Mouse (Mus musculus) cerebellum, adult 2 months (tissue): ENCODE data around the gene Gm10964. TPM values are rescaled to one million over a fixed set of nuclear protein-coding genes. Genes with fewer than 3 reads are reported as not detected.

ENCODE experiments used
- DNase-seq, 2 experiments: peaks; one replicate each; pipeline ENCODE4 v3.0.0; 2021
- H3K27ac ChIP-seq: fragments of 200-500 bp; 2 replicates; pipeline ENCODE4 v1.5.1; 2012; ENCODE audit warnings: low read length, control low read depth, inconsistent platforms; ENCODE audit not compliant: insufficient read depth
- H3K27me3 ChIP-seq: fragments of 200-500 bp; 2 replicates; pipeline ENCODE4 v1.6.1; 2012; ENCODE audit warnings: inconsistent platforms, mild to moderate bottlenecking, low read length, moderate library complexity; ENCODE audit not compliant: control insufficient read depth, insufficient read depth
- H3K4me1 ChIP-seq: fragments of 200-500 bp; 2 replicates; pipeline ENCODE4 v1.6.1; 2011; ENCODE audit warnings: low read length; ENCODE audit not compliant: control insufficient read depth, insufficient read depth
- H3K4me3 ChIP-seq: fragments of 200-500 bp; replicated peaks from 2 replicates; pipeline ENCODE3; 2011; ENCODE audit warnings: mild to moderate bottlenecking, low read depth, low read length, control low read depth; ENCODE audit not compliant: insufficient read depth
- CTCF ChIP-seq: fragments of 200-500 bp; IDR thresholded peaks from 2 replicates; pipeline ENCODE4 v1.5.1; 2011; ENCODE audit warnings: low read depth, mild to moderate bottlenecking, control low read depth, low read length, moderate library complexity, borderline replicate concordance; ENCODE audit not compliant: insufficient read depth
- POLR2A ChIP-seq: fragments of 200-500 bp; IDR thresholded peaks from 2 replicates; pipeline ENCODE4 v1.6.1; 2011; ENCODE audit warnings: low read length, control low read depth, borderline replicate concordance; ENCODE audit not compliant: insufficient read depth
- WGBS: fragments of 180-500 bp; shearing (Covaris S2); methylation state at CpG from one replicate; pipeline ENCODE4 v1.1.7; 2018; 5-methylcytosine and 5-hydroxymethylcytosine counted together
- polyA plus RNA-seq: library from polyadenylated mRNA; depleted of rRNA; stranded (reverse); fragments of >200 nt; gene quantifications from 2 replicates; pipeline ENCODE4 v1.2.3, GENCODE M21; 2012

The Gm10964 gene
- polyA plus RNA-seq, 1 experiment, result not detected

DNA sequence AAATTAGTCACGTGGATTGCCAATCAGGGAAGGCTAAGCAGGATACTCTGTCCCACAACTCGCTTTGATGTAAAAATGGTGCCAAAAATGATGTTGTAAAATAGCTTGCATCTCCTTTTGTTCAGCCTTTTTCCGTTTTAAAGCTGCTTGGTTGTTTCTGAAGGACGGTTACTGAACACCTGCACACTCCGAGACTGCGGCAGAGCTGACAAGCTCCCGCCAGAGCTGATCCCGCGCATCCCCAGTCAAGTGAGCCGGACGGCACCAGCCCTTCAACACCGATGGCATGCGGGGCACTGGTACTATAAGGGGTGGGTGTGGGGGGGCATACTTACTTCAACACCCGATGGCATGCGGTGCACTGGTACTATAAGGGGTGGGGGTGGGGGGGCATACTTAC lies 34.8 kb downstream of the Gm10964 start:
- no peak for DNase-seq
- TF ChIP-seq POLR2A (no peak), CTCF (no peak)
- no peak overlapping the region for H3K4me3 ChIP-seq
- no peak overlapping the region for H3K27ac ChIP-seq
- no peaks in the 10 kb centered on the region for H3K27me3 ChIP-seq
- peaks cover 34% of the 10 kb centered on the region for H3K4me1 ChIP-seq
- WGBS, result 72% methylated on average over 15 of the region's 15 CpGs

DNA sequence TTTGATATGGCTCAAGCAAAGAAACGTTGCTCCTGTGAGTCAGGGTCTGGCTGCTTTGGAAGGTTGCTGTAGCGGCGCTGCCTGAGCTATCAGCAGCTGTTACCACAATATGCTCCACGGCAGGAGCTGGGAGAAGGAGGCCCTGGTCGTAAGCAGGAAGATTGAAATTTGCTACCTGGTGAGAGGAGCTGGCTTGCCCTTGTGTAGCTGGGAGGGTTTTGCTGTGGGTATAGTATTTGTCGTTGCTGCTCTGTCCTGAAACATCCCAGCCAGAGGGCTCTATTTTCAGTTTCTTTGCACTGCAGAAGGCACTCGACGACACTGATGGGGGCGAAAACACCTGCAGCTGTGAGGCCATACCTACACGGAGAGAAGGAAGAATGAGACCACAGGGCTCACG lies 38.8 kb downstream of the Gm10964 start:
- Histone ChIP-seq H3K4me3 (peak overlapping the region; percentile 23), H3K27me3 (no peaks in the 10 kb centered on the region), H3K27ac (peak overlapping the region; percentile 98), H3K4me1 (peaks cover 35% of the 10 kb centered on the region)
- DNase-seq, result peak; percentile 74 to 86
- 16% methylated on average over 11 of the region's 11 CpGs for WGBS
- TF ChIP-seq POLR2A (peak; percentile 22; the same call in 1 of the 2 replicates), CTCF (no peak)

GRCm38 (mm10) chr3:103778660-103779059 lies 39.5 kb downstream of the Gm10964 start:
- no peak overlapping the region for H3K4me3 ChIP-seq
- no peak for DNase-seq
- H3K27ac ChIP-seq, result 0 out of 2 replicates have a peak overlapping the region, but pooled peaks have one; percentile 6
- no peaks in the 10 kb centered on the region for H3K27me3 ChIP-seq
- peaks cover 28% of the 10 kb centered on the region for H3K4me1 ChIP-seq
- 58% methylated on average over 6 of the region's 6 CpGs for WGBS
- no peak for TF ChIP-seq POLR2A
- no peak for TF ChIP-seq CTCF

DNA sequence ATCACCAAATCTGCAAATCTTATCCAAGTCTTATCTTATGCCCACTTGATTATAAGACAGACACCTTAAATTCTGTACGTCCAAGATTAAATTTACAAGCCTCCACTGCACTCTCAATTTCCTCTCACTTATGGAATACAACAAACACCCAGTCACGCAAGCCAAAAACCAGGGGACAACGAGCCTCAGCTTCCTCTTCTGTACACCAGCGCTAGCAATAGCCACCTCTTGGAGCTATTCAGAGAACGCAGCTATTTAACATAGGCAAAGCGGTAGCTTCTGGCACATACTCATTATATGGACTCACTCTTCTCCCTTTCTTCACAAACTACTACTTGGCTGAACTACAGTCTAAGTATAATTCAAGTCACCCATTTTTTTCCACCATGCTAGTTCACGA lies 40.0 kb downstream of the Gm10964 start:
- H3K27me3 ChIP-seq, result no peaks in the 10 kb centered on the region
- no peak overlapping the region for H3K27ac ChIP-seq
- 79% methylated on average over 7 of the region's 7 CpGs for WGBS
- no peak for DNase-seq
- TF ChIP-seq CTCF (no peak), POLR2A (no peak)
- H3K4me3 ChIP-seq, result no peak overlapping the region
- peaks cover 27% of the 10 kb centered on the region for H3K4me1 ChIP-seq

DNA sequence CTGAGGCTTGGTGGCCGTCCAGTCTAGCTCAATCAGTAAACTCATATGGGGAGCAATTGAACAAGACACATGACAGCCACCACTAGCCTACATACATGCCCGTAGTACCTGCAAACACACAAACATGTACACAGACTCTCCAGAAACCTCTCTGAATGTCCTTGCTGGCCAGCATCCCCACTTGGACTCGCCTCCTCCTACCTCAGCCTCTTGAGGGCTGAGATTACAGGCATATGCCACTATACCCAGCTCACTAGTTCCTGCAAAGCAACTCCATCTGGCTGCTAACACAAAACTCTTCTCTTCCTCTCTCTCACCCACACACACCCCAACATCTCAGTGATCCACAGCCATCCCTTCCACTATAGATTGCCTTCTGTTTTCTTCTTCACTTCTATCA lies 41.1 kb downstream of the Gm10964 start:
- WGBS, result 37% methylated on average over 3 of the region's 3 CpGs
- Histone ChIP-seq H3K4me1 (peaks cover 31% of the 10 kb centered on the region), H3K27ac (peak overlapping the region; percentile 76), H3K27me3 (no peaks in the 10 kb centered on the region), H3K4me3 (no peak overlapping the region)
- TF ChIP-seq POLR2A, result no peak
- no peak for TF ChIP-seq CTCF
- DNase-seq, result peak; percentile 48 to 55

DNA sequence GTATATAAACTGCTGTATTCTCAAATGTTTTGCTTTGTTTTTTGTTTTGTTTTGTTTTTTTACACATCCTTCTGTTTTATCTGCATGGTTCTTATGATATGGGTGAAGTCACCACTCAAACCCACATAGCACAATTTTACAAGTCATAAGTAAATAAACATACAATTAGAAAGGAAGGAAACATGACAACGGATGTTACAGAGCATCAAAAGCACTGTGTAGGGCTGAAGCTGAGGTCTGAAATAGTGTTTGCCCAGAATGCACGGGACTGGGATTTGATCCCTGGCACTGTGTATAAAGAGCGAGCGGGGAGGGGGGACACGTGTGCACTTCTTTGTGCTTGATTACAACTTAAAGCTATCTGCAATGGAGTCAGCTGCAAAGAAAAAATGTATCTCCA lies 41.6 kb downstream of the Gm10964 start:
- no peaks in the 10 kb centered on the region for H3K27me3 ChIP-seq
- TF ChIP-seq CTCF (no peak), POLR2A (no peak)
- 64% methylated on average over 5 of the region's 5 CpGs for WGBS
- H3K4me3 ChIP-seq, result no peak overlapping the region
- no peak for DNase-seq
- peaks cover 31% of the 10 kb centered on the region for H3K4me1 ChIP-seq
- H3K27ac ChIP-seq, result no peak overlapping the region

DNA sequence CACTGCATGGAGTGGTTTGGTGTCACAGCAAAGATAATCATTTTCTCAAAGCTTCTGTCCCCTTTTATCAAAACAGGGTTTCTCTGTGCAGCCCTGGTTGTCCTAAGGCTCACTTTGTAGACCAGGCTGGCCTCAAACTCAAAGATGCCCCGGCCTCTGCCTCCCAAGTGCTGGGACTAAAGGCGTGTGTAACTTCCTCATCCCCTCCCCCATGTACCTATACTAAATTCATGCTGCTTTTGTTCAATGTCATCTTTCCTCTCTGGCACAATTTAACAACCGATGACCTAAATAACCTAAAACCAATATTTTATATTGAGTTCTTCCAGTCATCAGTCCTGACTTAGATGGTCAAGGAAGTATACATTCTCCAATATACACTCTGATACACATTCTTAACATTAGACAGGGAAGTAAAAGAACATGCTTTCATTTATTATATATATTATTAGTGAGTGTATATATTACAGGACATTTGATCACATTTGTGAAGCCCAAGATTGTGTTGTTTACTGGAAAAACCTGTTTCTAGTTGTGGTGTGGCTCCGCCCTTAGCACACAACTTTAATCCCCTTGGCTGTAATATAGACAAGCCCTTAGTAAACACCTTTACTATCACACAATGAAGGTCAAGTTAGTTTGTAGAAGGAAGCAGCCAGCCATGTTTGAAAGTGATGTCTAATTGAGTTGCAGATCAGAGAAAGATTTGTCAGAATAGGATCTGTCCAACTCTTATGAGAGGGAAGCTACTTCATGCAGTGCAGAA lies 43.9 kb downstream of the Gm10964 start:
- Histone ChIP-seq H3K27me3 (no peaks in the 10 kb centered on the region), H3K4me3 (no peak overlapping the region), H3K4me1 (peaks cover 19% of the 10 kb centered on the region), H3K27ac (no peak overlapping the region)
- TF ChIP-seq CTCF (no peak), POLR2A (no peak)
- no peak for DNase-seq
- 81% methylated on average over 4 of the region's 4 CpGs for whole genome bisulfite sequencing

DNA sequence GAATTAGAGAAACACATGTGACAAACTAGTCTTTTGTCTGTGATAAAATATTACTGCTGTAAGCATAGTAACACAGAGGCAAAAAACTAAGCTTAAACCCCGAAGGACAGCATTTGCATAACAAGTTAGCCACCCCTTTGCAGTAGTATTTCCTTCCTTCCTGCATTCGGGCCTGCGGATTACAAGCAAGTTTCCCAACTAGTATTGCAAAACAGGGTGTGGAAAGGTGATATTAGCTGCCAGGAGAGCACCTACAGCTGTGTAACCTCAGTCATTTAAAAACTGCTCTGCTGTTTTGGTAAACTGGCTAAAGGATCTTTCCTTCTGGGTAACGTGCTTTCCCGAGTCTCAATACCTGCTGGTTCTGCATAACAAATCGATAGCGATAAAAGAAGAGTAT lies 48.1 kb downstream of the Gm10964 start:
- TF ChIP-seq POLR2A, result no peak
- TF ChIP-seq CTCF, result no peak
- Histone ChIP-seq H3K27ac (no peak overlapping the region), H3K4me3 (no peak overlapping the region), H3K27me3 (no peaks in the 10 kb centered on the region), H3K4me1 (peaks cover 8% of the 10 kb centered on the region; the same call in 1 of the 2 replicates)
- WGBS, result 68% methylated on average over 7 of the region's 7 CpGs
- no peak for DNase-seq

DNA sequence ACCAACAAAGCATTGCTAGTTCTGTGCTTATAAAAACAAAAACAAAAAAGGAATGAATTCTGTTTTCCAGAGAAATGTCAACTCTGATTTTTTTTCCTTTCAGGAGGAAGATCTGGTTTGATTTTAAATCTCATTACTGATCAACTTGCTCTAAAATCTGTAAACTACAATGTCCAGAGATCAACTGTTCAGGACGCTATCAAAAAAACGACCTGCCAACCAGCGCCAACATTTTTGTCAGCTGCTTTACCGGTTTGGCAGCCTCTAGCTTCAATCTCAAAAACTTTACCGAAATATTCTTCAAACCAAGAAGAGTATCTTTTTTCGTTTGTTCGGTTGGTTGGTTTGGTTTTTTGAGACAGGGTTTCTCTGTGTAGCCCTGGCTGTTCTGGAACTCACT lies 49.9 kb downstream of the Gm10964 start:
- 44% methylated on average over 7 of the region's 7 CpGs for WGBS
- TF ChIP-seq POLR2A (no peak), CTCF (no peak)

More for the DNA sequence above, 49.9 kb downstream of the Gm10964 start:
- H3K4me3 ChIP-seq, result peak overlapping the region; percentile 8
- DNase-seq, result no peak
- peaks cover 8% of the 10 kb centered on the region; the same call in 1 of the 2 replicates for H3K4me1 ChIP-seq
- no peak overlapping the region for H3K27ac ChIP-seq
- H3K27me3 ChIP-seq, result no peaks in the 10 kb centered on the region
